Comparison of ENCODE assay signal across 9 mouse cellular contexts in genomic region chrX:49480846-49481245, GRCm38 (mm10). TPM values are rescaled to one million over a fixed set of nuclear protein-coding genes. Genes with fewer than 3 reads are reported as not detected.
DNase-seq lines count a peak whose midpoint lies in the region; ATAC-seq and TF ChIP-seq lines count a peak whose summit lies in the region.
"Had no signal": no experiment of that assay in that cellular context is flagged by ENCODE, and none has a peak within 500 bp of the region (broad histone marks: within the 10 kb centered on the region; RNA-seq: fewer than 3 reads in every experiment).

No protein-coding gene starts in this region.

- no peaks in the 10 kb centered on the region for H3K36me3 ChIP-seq in kidney, embryonic 15.5 days
- H3K36me3 ChIP-seq in kidney, adult 2 months (ENCODE audit: control insufficient read depth, insufficient read depth, low read length): no peaks in the 10 kb centered on the region
- no peaks in the 10 kb centered on the region for H3K36me3 ChIP-seq in forebrain, embryonic 10.5 days (replicated peaks)
- no peaks in the 10 kb centered on the region for H3K36me3 ChIP-seq in limb, embryonic 13.5 days
- no peaks in the 10 kb centered on the region for H3K36me3 ChIP-seq in neural tube, embryonic 15.5 days

- no peaks in the 10 kb centered on the region for H3K4me1 ChIP-seq in kidney, embryonic 15.5 days
- no peaks in the 10 kb centered on the region for H3K4me1 ChIP-seq in kidney, adult 2 months (ENCODE audit: control insufficient read depth, insufficient read depth, low read length)
- peaks cover 22% of the 10 kb centered on the region for H3K4me1 ChIP-seq in forebrain, embryonic 10.5 days
- no peaks in the 10 kb centered on the region for H3K4me1 ChIP-seq in limb, embryonic 13.5 days
- peaks cover 4% of the 10 kb centered on the region; the same call in 1 of the 2 replicates for H3K4me1 ChIP-seq in neural tube, embryonic 15.5 days

- no peak overlapping the region for H3K27ac ChIP-seq in kidney, embryonic 15.5 days
- H3K27ac ChIP-seq in kidney, adult 2 months (ENCODE audit: insufficient read depth, low read depth, low read length): no peak overlapping the region
- H3K27ac ChIP-seq in forebrain, embryonic 10.5 days: peak overlapping the region; percentile 73
- H3K27ac ChIP-seq in limb, embryonic 13.5 days: no peak overlapping the region
- H3K27ac ChIP-seq in neural tube, embryonic 15.5 days (replicated peaks): no peak overlapping the region

- no peak overlapping the region for H3K9ac ChIP-seq in kidney, embryonic 15.5 days
- H3K9ac ChIP-seq in limb, embryonic 13.5 days: no peak overlapping the region
- peak overlapping the region; percentile 23; the same call in 1 of the 2 replicates for H3K9ac ChIP-seq in neural tube, embryonic 15.5 days (replicated peaks)

- TF ChIP-seq POLR2A in kidney, adult 2 months (IDR thresholded peaks at IDR 0.05; ENCODE audit: low read depth, low read length): no peak

- no peak for TF ChIP-seq CTCF in kidney, adult 2 months (conservative IDR thresholded peaks at IDR 0.05; ENCODE audit: insufficient read depth, insufficient read length, low read depth, low read length)

- H3K9me3 ChIP-seq in kidney, embryonic 15.5 days (replicated peaks): no peaks in the 10 kb centered on the region
- H3K9me3 ChIP-seq in forebrain, embryonic 10.5 days: no peaks in the 10 kb centered on the region
- H3K9me3 ChIP-seq in limb, embryonic 13.5 days: no peaks in the 10 kb centered on the region
- no peaks in the 10 kb centered on the region for H3K9me3 ChIP-seq in neural tube, embryonic 15.5 days (replicated peaks)

- WGBS in kidney, embryonic 15.5 days: 12% methylated on average over 12 of the region's 12 CpGs
- WGBS in kidney, adult 2 months: 0% methylated on average over 12 of the region's 12 CpGs
- WGBS in forebrain, embryonic 10.5 days: 16% methylated on average over 12 of the region's 12 CpGs
- WGBS in limb, embryonic 13.5 days: 15% methylated on average over 12 of the region's 12 CpGs
- 20% methylated on average over 12 of the region's 12 CpGs for WGBS in neural tube, embryonic 15.5 days

- no peak for DNase-seq in kidney, adult 2 months
- peak; percentile 23 for DNase-seq in forebrain, embryonic 10.5 days (ENCODE audit: extremely low spot score, low spot score)
- no peak for DNase-seq in gastrocnemius, postnatal 10 days
- DNase-seq in adrenal gland, adult (ENCODE audit: inconsistent age in 2 of 2, low spot score in 1 of 2): no peak
- no peak for DNase-seq in gastrocnemius, postnatal 4 days (ENCODE audit: low spot score in 2 of 2)

- no peak for ATAC-seq in kidney, embryonic 15.5 days (replicated peaks; ENCODE audit: low FRiP score)
- 0 out of 2 replicates have a peak, but pooled peaks have one; percentile 61 for ATAC-seq in limb, embryonic 13.5 days (ENCODE audit: low FRiP score, low read depth)
- ATAC-seq in neural tube, embryonic 15.5 days (ENCODE audit: low FRiP score): peak; percentile 63; the same call in 1 of the 2 replicates

- H3K27me3 ChIP-seq in kidney, embryonic 15.5 days: peaks cover 55% of the 10 kb centered on the region
- H3K27me3 ChIP-seq in kidney, adult 2 months (replicated peaks; ENCODE audit: control insufficient read depth, insufficient read depth, low read length): no peaks in the 10 kb centered on the region
- peaks cover 60% of the 10 kb centered on the region for H3K27me3 ChIP-seq in forebrain, embryonic 10.5 days (ENCODE audit: poor library complexity, severe bottlenecking)
- peaks cover 29% of the 10 kb centered on the region for H3K27me3 ChIP-seq in limb, embryonic 13.5 days
- no peaks in the 10 kb centered on the region for H3K27me3 ChIP-seq in neural tube, embryonic 15.5 days (replicated peaks)

- H3K4me3 ChIP-seq in kidney, embryonic 15.5 days (replicated peaks): peak overlapping the region; percentile 35
- no peak overlapping the region for H3K4me3 ChIP-seq in kidney, adult 2 months (ENCODE audit: insufficient read depth, low read depth, low read length)
- H3K4me3 ChIP-seq in forebrain, embryonic 10.5 days: peak overlapping the region; percentile 50
- H3K4me3 ChIP-seq in limb, embryonic 13.5 days: peak overlapping the region; percentile 41
- peak overlapping the region; percentile 38 for H3K4me3 ChIP-seq in neural tube, embryonic 15.5 days (replicated peaks)

- peak overlapping the region; percentile 64 for H3K4me2 ChIP-seq in kidney, embryonic 15.5 days
- peak overlapping the region; percentile 70 for H3K4me2 ChIP-seq in limb, embryonic 13.5 days (replicated peaks)
- H3K4me2 ChIP-seq in neural tube, embryonic 15.5 days: peak overlapping the region; percentile 60

RNA-seq across cellular contexts. Expression of gene Arhgap36, which starts 17.1 kb away (rescaled TPM):
- polyA plus RNA-seq in kidney, embryonic 15.5 days (2015; fragmentation: Nextera tagmentation; extraction: Ambion mirVana): 5.1 and 8.0 TPM in 2 replicates
- polyA plus RNA-seq in kidney, adult 2 months (2012; rRNA removed): 0.16 TPM in 1 of 2 replicates, not detected in the other
- polyA plus RNA-seq in forebrain, embryonic 10.5 days (2016; fragmentation: Nextera tagmentation; extraction: Ambion mirVana): 0.84 and 1.3 TPM in 2 replicates
- polyA plus RNA-seq in limb, embryonic 13.5 days (2015; fragmentation: Nextera tagmentation; extraction: Ambion mirVana): 2.2 and 2.8 TPM in 2 replicates
- polyA plus RNA-seq in neural tube, embryonic 15.5 days (2015; fragmentation: Nextera tagmentation; extraction: Ambion mirVana): 9.8 and 13.8 TPM in 2 replicates
- 10 to 100 TPM; 46.1 to 63.9 TPM for total RNA-seq in gastrocnemius, postnatal 10 days (2021)
- 100 to 1,000 TPM; 343 to 516 TPM for total RNA-seq in gastrocnemius, postnatal 4 days (2021)
- polyA plus RNA-seq: large intestine, adult 2 months had no signal
